Mouse (Mus musculus): ENCODE measurements around the gene Osbp. TPM values are rescaled to one million over a fixed set of nuclear protein-coding genes. Genes with fewer than 3 reads are reported as not detected.
A peak's percentile ranks its signal among the peaks of the same experiment; 100 is the strongest.

Osbp gene
- polyA plus RNA-seq, 1 experiment, result 3.0 TPM

GRCm38 (mm10) chr19:12004216-12005008 lies 38.7 kb downstream of the Osbp start:
- no peaks in the 10 kb centered on the region for H3K36me3 ChIP-seq (replicated peaks; ENCODE audit: low read length)
- no peaks in the 10 kb centered on the region for H3K9me3 ChIP-seq
- H3K4me3 ChIP-seq (replicated peaks), result peak overlapping the region; percentile 94
- H3K4me1 ChIP-seq, result peaks cover 62% of the 10 kb centered on the region
- H3K27me3 ChIP-seq (replicated peaks), result peaks cover 2% of the 10 kb centered on the region
- no peak for TF ChIP-seq GATA1 (IDR thresholded peaks at IDR 0.05; ENCODE audit: borderline replicate concordance, low read length)
- no peak for TF ChIP-seq FLI1 (IDR thresholded peaks at IDR 0.05; ENCODE audit: low read length)

GRCm38 (mm10) chr19:12005376-12006360 lies 39.9 kb downstream of the Osbp start:
- no peak for TF ChIP-seq FLI1 (IDR thresholded peaks at IDR 0.05; ENCODE audit: low read length)
- TF ChIP-seq GATA1 (IDR thresholded peaks at IDR 0.05; ENCODE audit: borderline replicate concordance, low read length), result no peak
- Histone ChIP-seq H3K4me1 (peaks cover 70% of the 10 kb centered on the region), H3K9me3 (no peaks in the 10 kb centered on the region), H3K4me3 (replicated peaks) (peak overlapping the region; percentile 94), H3K27me3 (replicated peaks) (peaks cover 2% of the 10 kb centered on the region), H3K36me3 (replicated peaks; ENCODE audit: low read length) (no peaks in the 10 kb centered on the region)

DNA sequence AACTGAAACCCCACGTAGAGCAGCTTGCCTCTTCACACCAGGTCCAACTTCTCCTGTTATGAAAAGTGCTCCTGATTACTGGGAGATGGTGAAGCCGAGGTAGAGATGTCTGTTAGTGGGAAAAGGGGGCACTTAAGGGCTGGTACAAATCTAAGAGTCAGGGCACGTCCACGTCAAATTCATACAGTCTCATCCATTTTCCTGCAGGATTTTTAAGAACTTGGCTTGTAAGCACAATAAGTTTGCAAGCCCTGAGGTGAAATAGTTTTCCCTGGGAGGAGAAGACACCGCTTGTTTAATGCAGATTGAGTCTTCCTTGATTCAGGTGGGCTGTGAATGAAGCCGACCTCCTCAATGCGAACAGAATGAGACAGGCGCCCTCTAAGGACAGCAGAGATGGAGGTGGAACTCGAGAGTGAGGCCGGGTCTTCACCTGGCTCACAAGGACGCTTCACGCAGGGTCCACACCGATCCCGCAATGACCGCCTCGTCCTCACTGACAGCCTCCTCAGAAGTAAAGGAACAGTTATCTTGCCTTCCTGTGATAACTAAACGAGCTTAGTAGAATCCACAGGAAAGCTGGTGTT lies 40.7 kb downstream of the Osbp start:
- Histone ChIP-seq H3K4me1 (peaks cover 70% of the 10 kb centered on the region), H3K4me3 (replicated peaks) (peak overlapping the region; percentile 94), H3K9me3 (no peaks in the 10 kb centered on the region), H3K36me3 (replicated peaks; ENCODE audit: low read length) (no peaks in the 10 kb centered on the region), H3K27me3 (replicated peaks) (no peaks in the 10 kb centered on the region)
- TF ChIP-seq FLI1 (IDR thresholded peaks at IDR 0.05; ENCODE audit: low read length) (no peak), GATA1 (IDR thresholded peaks at IDR 0.05; ENCODE audit: borderline replicate concordance, low read length) (no peak)

GRCm38 (mm10) chr19:12007105-12007931 lies 41.6 kb downstream of the Osbp start:
- Histone ChIP-seq H3K36me3 (replicated peaks; ENCODE audit: low read length) (no peaks in the 10 kb centered on the region), H3K4me3 (replicated peaks) (peak overlapping the region; percentile 94), H3K4me1 (peaks cover 67% of the 10 kb centered on the region), H3K9me3 (no peaks in the 10 kb centered on the region), H3K27me3 (replicated peaks) (no peaks in the 10 kb centered on the region)
- no peak for TF ChIP-seq FLI1 (IDR thresholded peaks at IDR 0.05; ENCODE audit: low read length)
- TF ChIP-seq GATA1 (IDR thresholded peaks at IDR 0.05; ENCODE audit: borderline replicate concordance, low read length), result no peak

- H3K4me3 ChIP-seq (replicated peaks), result peak overlapping the region; percentile 86
- no peaks in the 10 kb centered on the region for H3K9me3 ChIP-seq
- H3K36me3 ChIP-seq (replicated peaks; ENCODE audit: low read length), result no peaks in the 10 kb centered on the region
- no peaks in the 10 kb centered on the region for H3K27me3 ChIP-seq (replicated peaks)
- peaks cover 60% of the 10 kb centered on the region for H3K4me1 ChIP-seq
- TF ChIP-seq GATA1 (IDR thresholded peaks at IDR 0.05; ENCODE audit: borderline replicate concordance, low read length), result no peak
- TF ChIP-seq FLI1 (IDR thresholded peaks at IDR 0.05; ENCODE audit: low read length), result no peak
Observed at GRCm38 (mm10) chr19:12008410-12009380, 43.0 kb downstream of the Osbp start.

- TF ChIP-seq GATA1 (IDR thresholded peaks at IDR 0.05; ENCODE audit: borderline replicate concordance, low read length) (no peak), FLI1 (IDR thresholded peaks at IDR 0.05; ENCODE audit: low read length) (no peak)
- Histone ChIP-seq H3K4me3 (replicated peaks) (peak overlapping the region; percentile 95), H3K27me3 (replicated peaks) (no peaks in the 10 kb centered on the region), H3K4me1 (peaks cover 53% of the 10 kb centered on the region), H3K9me3 (no peaks in the 10 kb centered on the region), H3K36me3 (replicated peaks; ENCODE audit: low read length) (no peaks in the 10 kb centered on the region)
Observed at GRCm38 (mm10) chr19:12009501-12010280, 44.0 kb downstream of the Osbp start.

DNA sequence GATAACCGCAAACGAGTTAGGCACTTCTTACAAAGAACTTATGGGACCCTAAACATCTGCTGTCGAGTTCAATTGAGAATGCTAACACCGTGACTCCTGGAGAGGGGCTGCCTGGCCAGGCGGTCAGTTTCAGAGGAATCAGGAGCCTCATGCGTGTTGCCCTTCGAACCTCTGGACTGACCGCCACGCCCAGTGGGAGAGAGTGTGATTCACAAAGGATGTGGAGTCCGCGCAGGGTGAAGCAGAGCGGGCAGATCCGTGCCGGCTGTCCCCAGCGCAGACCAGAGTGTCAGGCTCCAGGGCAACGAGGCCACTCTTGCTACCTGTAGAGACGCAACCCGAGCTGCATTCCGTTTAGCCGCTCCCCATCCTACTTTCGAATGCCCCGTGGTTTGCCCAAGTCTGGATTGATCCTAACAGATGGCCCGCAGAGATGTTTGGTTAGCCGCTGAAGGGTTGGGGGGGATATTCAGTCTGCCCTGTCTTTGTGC lies 44.6 kb downstream of the Osbp start:
- peaks cover 46% of the 10 kb centered on the region for H3K4me1 ChIP-seq
- no peaks in the 10 kb centered on the region for H3K27me3 ChIP-seq (replicated peaks)
- no peaks in the 10 kb centered on the region for H3K9me3 ChIP-seq
- no peaks in the 10 kb centered on the region for H3K36me3 ChIP-seq (replicated peaks; ENCODE audit: low read length)
- peak overlapping the region; percentile 95 for H3K4me3 ChIP-seq (replicated peaks)
- no peak for TF ChIP-seq FLI1 (IDR thresholded peaks at IDR 0.05; ENCODE audit: low read length)

Data from megakaryocyte, embryonic 14.5 days (primary cell).